Mouse (Mus musculus) limb, embryonic 12.5 days (tissue): ENCODE data around the gene Stra8. TPM values are rescaled to one million over a fixed set of nuclear protein-coding genes. Genes with fewer than 3 reads are reported as not detected.

Experiments used
- ATAC-seq: fragments of 200-750 bp; cut with Nextera tagmentation; 2 replicates; pipeline ENCODE4 v1.8.0; 2017; ENCODE audit warnings: low read depth, moderate TSS enrichment; ENCODE audit not compliant: insufficient number of reproducible peaks, insufficient read depth, low FRiP score, low TSS enrichment
- H3K27ac ChIP-seq: fragments of 300-500 bp; sonication (generic); 2 replicates; pipeline ENCODE4 v1.5.1; 2016; ENCODE audit warnings: mild to moderate bottlenecking, moderate library complexity
- H3K27me3 ChIP-seq: fragments of 300-500 bp; sonication (generic); 2 replicates; pipeline ENCODE4 v1.6.1; 2016; ENCODE audit warnings: mild to moderate bottlenecking, moderate library complexity
- H3K36me3 ChIP-seq: fragments of 300-500 bp; sonication (generic); 2 replicates; pipeline ENCODE4 v1.6.1; 2016; ENCODE audit warnings: mild to moderate bottlenecking, moderate library complexity
- H3K4me1 ChIP-seq: fragments of 300-500 bp; sonication (generic); replicated peaks from 2 replicates; pipeline ENCODE4 v1.6.1; 2016
- H3K4me2 ChIP-seq: fragments of 300-500 bp; sonication (generic); 2 replicates; pipeline ENCODE4 v1.6.1; 2016; ENCODE audit warnings: mild to moderate bottlenecking, moderate library complexity
- H3K4me3 ChIP-seq: fragments of 300-500 bp; sonication (generic); replicated peaks from 2 replicates; pipeline ENCODE4 v1.5.1; 2016; ENCODE audit warnings: mild to moderate bottlenecking
- H3K9ac ChIP-seq: fragments of 300-500 bp; sonication (generic); replicated peaks from 2 replicates; pipeline ENCODE4 v1.6.1; 2016; ENCODE audit warnings: mild to moderate bottlenecking, moderate library complexity
- H3K9me3 ChIP-seq: fragments of 300-500 bp; sonication (generic); 2 replicates; pipeline ENCODE4 v1.6.1; 2016; ENCODE audit warnings: mild to moderate bottlenecking, moderate library complexity
- WGBS: fragments of 180-500 bp; shearing (Covaris S2); methylation state at CpG from one replicate; pipeline ENCODE4 v1.1.7; 2016; 5-methylcytosine and 5-hydroxymethylcytosine counted together
- polyA plus RNA-seq: library from polyadenylated mRNA; unstranded; fragments of >200 nt; fragmentation: Nextera tagmentation; extraction: Ambion mirVana; gene quantifications from 2 replicates; pipeline ENCODE4 v1.2.1, GENCODE M21; 2016

The Stra8 gene
- polyA plus RNA-seq, 1 experiment from 2014 or later = not detected

DNA sequence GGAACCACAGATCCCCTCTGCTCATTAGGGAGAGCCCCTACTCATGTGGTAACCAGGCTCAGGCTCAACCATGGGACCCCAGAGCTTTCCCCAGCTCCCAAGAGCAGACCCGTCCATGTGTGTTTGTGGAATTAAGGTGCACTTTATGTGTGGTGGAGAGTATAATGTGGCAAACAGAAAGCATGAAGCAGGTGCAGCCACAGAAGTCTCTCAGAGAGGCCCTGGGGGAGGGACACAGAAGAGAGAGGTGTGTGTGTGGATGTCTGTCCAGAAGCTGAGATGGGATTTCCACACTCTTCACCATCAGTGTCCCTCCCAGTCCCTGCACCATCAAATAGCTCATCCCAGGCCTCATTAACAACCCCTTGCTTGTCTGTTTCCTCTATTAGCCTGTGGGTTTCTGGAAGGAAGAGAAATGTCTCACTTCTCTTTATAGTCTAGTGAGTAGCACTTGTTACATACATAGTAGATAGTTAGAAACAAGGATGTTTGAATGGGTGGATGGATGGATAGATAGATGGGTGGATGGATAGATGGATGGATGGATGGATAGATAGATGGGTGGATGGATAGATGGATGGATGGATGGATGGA, 26.6 kb downstream of the Stra8 start:
- H3K4me3 ChIP-seq = no peak overlapping the region
- H3K9me3 ChIP-seq = no peaks in the 10 kb centered on the region
- peaks cover 18% of the 10 kb centered on the region for H3K27me3 ChIP-seq
- 0 out of 2 replicates have a peak, but pooled peaks cover 3% of the 10 kb centered on the region for H3K4me1 ChIP-seq
- H3K9ac ChIP-seq = no peak overlapping the region
- WGBS = 81% methylated on average over 1 of the region's 1 CpGs
- no peak overlapping the region for H3K27ac ChIP-seq
- no peaks in the 10 kb centered on the region for H3K36me3 ChIP-seq
- ATAC-seq = no peak
- no peak overlapping the region for H3K4me2 ChIP-seq

GRCm38 (mm10) chr6:34948461-34948860, 28.5 kb downstream of the Stra8 start:
- 16% methylated on average over 11 of the region's 11 CpGs for WGBS
- H3K4me2 ChIP-seq = peak overlapping the region; percentile 44
- 0 out of 2 replicates have a peak overlapping the region, but pooled peaks have one; percentile 4 for H3K4me3 ChIP-seq
- H3K9me3 ChIP-seq = no peaks in the 10 kb centered on the region
- H3K36me3 ChIP-seq = no peaks in the 10 kb centered on the region
- ATAC-seq = no peak
- H3K9ac ChIP-seq = no peak overlapping the region
- no peak overlapping the region for H3K27ac ChIP-seq
- H3K27me3 ChIP-seq = peaks cover 18% of the 10 kb centered on the region
- 0 out of 2 replicates have a peak, but pooled peaks cover 3% of the 10 kb centered on the region for H3K4me1 ChIP-seq

DNA sequence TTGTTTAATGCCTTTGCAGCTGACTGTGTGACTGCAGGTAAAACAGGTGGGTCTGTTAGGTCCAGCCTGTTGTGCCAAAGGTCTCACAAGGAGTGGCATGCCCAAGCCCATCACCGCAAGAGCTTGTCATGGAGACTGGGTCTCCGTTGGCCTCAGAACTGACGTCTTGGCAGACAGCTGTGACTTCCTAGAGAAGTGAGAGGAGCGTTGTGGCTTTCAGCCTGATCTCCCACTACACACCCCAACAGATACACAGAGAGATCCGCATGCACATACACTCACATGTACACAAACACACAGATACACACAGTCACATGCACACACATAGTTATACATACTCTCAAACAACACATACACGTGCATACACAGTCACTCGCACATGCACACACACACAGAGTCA, 31.6 kb downstream of the Stra8 start:
- H3K9ac ChIP-seq = no peak overlapping the region
- H3K9me3 ChIP-seq = no peaks in the 10 kb centered on the region
- H3K4me2 ChIP-seq = no peak overlapping the region
- peaks cover 18% of the 10 kb centered on the region for H3K27me3 ChIP-seq
- peaks cover 8% of the 10 kb centered on the region; the same call in 1 of the 2 replicates for H3K4me1 ChIP-seq
- ATAC-seq = no peak
- no peak overlapping the region for H3K4me3 ChIP-seq
- no peak overlapping the region for H3K27ac ChIP-seq
- no peaks in the 10 kb centered on the region for H3K36me3 ChIP-seq
- 84% methylated on average over 7 of the region's 7 CpGs for WGBS

DNA sequence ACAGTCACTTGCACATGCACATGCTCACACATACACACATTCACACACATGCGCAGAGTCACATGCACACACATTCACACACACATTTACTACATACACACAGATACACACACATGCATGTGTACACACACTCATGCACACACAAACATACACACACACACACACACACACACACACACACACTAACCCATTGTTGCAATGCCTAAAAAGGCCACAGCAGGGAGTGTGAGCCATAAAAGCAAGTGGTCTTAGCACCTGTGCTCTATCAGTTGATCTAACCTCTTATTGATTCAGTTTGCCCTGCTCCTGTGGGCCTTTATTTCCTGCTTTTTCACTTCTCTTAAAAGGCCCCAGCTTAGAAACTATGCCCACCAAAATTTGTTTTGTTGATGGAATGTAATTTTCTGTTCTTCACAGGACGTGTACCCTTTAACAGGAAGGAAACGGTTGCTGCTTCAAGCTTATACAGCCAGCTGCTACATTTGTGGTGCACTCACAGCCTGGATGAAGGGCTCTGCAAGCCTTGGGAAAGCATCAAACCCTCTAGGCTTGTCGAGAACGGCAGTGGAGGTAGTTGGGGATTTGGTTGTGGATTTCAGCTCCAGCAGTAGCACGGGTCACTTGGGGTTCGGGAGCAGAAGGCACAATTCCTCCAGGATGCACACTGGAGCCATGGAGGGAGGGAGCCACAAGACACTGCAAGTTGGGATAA, 32.1 kb downstream of the Stra8 start:
- no peak for ATAC-seq
- H3K4me2 ChIP-seq = no peak overlapping the region
- H3K4me1 ChIP-seq = peaks cover 8% of the 10 kb centered on the region; the same call in 1 of the 2 replicates
- H3K27me3 ChIP-seq = peaks cover 18% of the 10 kb centered on the region
- no peak overlapping the region for H3K4me3 ChIP-seq
- no peaks in the 10 kb centered on the region for H3K36me3 ChIP-seq
- no peaks in the 10 kb centered on the region for H3K9me3 ChIP-seq
- no peak overlapping the region for H3K9ac ChIP-seq
- no peak overlapping the region for H3K27ac ChIP-seq
- 69% methylated on average over 7 of the region's 7 CpGs for WGBS

DNA sequence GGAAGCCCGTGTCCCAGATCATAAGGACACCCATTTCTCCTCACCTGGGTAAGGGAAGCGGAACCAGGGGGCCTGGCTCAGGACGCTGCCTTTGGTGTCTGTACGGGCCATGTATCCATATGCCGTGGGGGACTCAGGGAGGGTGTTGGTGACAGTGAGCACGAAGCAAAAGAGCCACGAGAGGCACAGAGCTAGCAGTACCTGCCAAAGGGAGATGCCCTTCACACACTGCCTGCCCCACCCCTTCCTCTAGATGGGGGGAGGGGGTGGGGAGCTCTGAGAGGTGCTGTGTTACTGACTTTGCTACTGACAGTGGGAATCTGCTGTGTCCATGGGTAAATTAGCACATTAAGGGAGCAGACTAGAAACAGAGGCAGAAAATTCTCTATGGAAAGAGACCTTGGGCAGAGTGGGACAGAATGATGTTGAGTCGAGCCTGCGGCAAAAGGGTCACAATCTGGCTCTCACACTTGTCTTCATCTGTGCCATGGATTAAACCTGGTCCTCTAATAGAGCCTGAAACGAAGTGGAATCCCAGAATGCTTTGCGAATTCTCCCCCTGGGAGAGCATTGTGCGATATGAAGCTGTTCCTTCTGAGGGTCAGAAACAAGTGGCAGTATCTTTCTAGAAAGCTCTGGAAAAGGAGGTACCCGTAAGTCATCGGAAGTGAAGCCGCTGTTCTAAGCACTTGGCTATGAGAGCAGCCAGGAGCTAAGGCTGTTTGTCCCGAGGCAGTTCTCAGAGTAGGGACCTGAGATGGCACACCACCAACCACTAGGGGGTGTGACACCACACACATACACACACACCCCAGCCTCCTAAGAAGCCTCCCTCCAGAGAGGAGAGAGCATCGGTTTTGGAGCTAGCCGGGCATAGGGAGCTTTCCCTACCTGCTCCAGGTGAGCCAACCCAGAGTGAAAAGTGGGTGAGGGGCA, 35.2 kb downstream of the Stra8 start:
- Histone ChIP-seq H3K9me3 (no peaks in the 10 kb centered on the region), H3K4me3 (0 out of 2 replicates have a peak overlapping the region, but pooled peaks have one; percentile 11), H3K4me2 (peak overlapping the region; percentile 49), H3K27ac (no peak overlapping the region), H3K27me3 (0 out of 2 replicates have a peak, but pooled peaks cover 1% of the 10 kb centered on the region), H3K9ac (0 out of 2 replicates have a peak overlapping the region, but pooled peaks have one; percentile 1), H3K4me1 (peaks cover 8% of the 10 kb centered on the region; the same call in 1 of the 2 replicates), H3K36me3 (no peaks in the 10 kb centered on the region)
- no peak for ATAC-seq
- WGBS = 51% methylated on average over 18 of the region's 18 CpGs

- no peak for ATAC-seq
- Histone ChIP-seq H3K36me3 (no peaks in the 10 kb centered on the region), H3K27ac (no peak overlapping the region), H3K4me1 (peaks cover 8% of the 10 kb centered on the region; the same call in 1 of the 2 replicates), H3K9me3 (no peaks in the 10 kb centered on the region), H3K9ac (0 out of 2 replicates have a peak overlapping the region, but pooled peaks have one; percentile 1), H3K27me3 (no peaks in the 10 kb centered on the region), H3K4me2 (peak overlapping the region; percentile 49), H3K4me3 (no peak overlapping the region)
- 39% methylated on average over 8 of the region's 8 CpGs for whole genome bisulfite sequencing
Measured at GRCm38 (mm10) chr6:34955862-34956241, 35.9 kb downstream of the Stra8 start.

- Histone ChIP-seq H3K4me3 (no peak overlapping the region), H3K27ac (no peak overlapping the region), H3K27me3 (no peaks in the 10 kb centered on the region), H3K4me2 (no peak overlapping the region), H3K36me3 (no peaks in the 10 kb centered on the region), H3K9me3 (no peaks in the 10 kb centered on the region), H3K9ac (no peak overlapping the region), H3K4me1 (peaks cover 8% of the 10 kb centered on the region; the same call in 1 of the 2 replicates)
- no peak for ATAC-seq
- WGBS = 93% methylated on average over 7 of the region's 7 CpGs
Measured at GRCm38 (mm10) chr6:34959131-34959530, 39.2 kb downstream of the Stra8 start.

DNA sequence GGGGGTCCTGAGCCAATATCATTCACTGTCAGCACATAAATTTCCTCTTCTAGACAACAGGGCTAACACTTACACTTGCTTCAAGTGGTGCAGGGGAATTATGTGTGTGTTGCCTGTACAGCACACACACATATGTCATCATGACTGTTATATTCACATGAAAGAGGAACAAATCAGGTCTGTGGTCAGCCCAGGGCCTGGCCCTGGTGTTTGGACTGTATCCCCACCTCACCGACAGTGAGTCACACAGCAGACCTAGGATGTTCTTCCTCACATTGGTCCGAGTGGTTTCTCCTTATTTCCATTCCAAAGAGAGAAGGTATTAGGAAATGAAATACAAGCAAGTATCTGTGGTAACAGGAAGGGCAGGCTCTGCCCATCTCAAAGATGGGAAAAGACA, 44.6 kb downstream of the Stra8 start:
- no peaks in the 10 kb centered on the region for H3K9me3 ChIP-seq
- 87% methylated on average over 2 of the region's 2 CpGs for WGBS
- H3K9ac ChIP-seq = no peak overlapping the region
- no peaks in the 10 kb centered on the region for H3K27me3 ChIP-seq
- H3K4me3 ChIP-seq = no peak overlapping the region
- H3K4me1 ChIP-seq = no peaks in the 10 kb centered on the region
- ATAC-seq = no peak
- no peak overlapping the region for H3K4me2 ChIP-seq
- H3K36me3 ChIP-seq = no peaks in the 10 kb centered on the region
- no peak overlapping the region for H3K27ac ChIP-seq

DNA sequence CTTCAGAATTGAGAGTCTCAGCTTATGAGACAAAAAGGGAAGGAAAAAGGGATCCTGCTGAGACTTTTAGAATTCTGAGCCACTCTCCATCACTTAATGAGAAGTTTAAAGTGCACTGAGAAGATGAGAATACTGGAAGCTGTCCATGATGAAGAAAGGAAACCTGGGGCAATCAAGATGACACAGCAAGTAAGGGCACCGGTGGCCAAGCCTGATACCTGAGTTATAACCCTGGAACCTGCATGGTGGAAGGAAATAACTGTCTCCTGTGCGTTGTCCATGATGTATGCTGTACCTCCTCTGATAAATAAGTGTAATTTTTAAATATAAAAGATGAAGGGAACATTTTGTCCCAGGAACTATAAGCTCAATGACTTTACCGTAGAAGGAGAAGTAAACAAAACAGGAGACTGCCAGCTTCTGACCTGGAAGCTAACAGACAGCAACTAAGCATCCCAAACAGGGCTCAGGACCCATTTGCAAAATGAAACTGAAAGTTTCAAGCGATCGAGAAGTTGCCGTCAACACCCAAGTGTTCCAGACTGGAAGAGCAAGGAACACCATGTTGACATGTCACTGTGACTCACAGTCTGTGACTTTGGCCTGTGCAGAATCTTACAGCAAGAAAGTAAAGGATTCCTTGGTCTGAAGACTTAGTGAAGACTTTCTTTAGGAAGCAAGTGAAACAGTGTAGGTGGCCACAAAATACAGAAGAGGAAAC, 46.0 kb downstream of the Stra8 start:
- no peak for ATAC-seq
- WGBS = 91% methylated on average over 6 of the region's 6 CpGs
- Histone ChIP-seq H3K4me3 (no peak overlapping the region), H3K4me2 (no peak overlapping the region), H3K27ac (no peak overlapping the region), H3K9ac (no peak overlapping the region), H3K4me1 (peaks cover 4% of the 10 kb centered on the region), H3K27me3 (no peaks in the 10 kb centered on the region), H3K9me3 (no peaks in the 10 kb centered on the region), H3K36me3 (no peaks in the 10 kb centered on the region)

DNA sequence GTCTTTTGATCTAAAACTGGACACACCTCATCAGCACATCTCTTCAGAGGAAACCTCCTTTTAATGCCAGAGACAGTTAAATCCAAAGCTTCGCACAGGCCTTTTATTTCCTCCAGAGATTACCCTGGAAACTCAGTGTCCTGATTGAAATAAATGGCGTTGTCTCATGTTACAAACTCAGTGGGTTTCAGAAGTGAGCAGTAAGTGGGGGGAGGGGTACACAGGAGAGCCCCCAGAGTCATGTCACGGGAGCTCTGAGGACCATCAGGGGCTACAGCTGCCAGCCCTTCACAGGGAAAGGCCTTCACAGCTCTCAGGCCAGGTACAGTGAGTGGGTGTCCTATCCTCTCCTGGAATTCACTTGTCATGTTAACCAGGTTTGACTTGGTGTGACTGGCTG, 51.2 kb downstream of the Stra8 start:
- no peak overlapping the region for H3K27ac ChIP-seq
- no peak for ATAC-seq
- H3K4me2 ChIP-seq = no peak overlapping the region
- H3K4me3 ChIP-seq = no peak overlapping the region
- 6% methylated on average over 3 of the region's 3 CpGs for whole genome bisulfite sequencing
- H3K4me1 ChIP-seq = peaks cover 11% of the 10 kb centered on the region
- H3K27me3 ChIP-seq = no peaks in the 10 kb centered on the region
- H3K9ac ChIP-seq = no peak overlapping the region
- no peaks in the 10 kb centered on the region for H3K9me3 ChIP-seq
- no peaks in the 10 kb centered on the region for H3K36me3 ChIP-seq
